Mouse (Mus musculus) spleen, adult 2 months (tissue): ENCODE measurements around the gene Psmf1. TPM values are rescaled to one million over a fixed set of nuclear protein-coding genes. Genes with fewer than 3 reads are reported as not detected.

Source experiments
- DNase-seq, 2 experiments: peaks; one replicate each; pipeline versions ENCODE4 v3.0.0 to v3.0.0-alpha.2; 2012 to 2021; ENCODE audit warnings: low spot score in 2 of 2, low read depth in 1 of 2
- H3K27ac ChIP-seq: fragments of 200-500 bp; 2 replicates; pipeline ENCODE4 v1.5.1; 2012; ENCODE audit warnings: low read length, inconsistent platforms; ENCODE audit not compliant: insufficient read depth
- H3K27me3 ChIP-seq: fragments of 200-500 bp; 2 replicates; pipeline ENCODE4 v1.6.1; 2012; ENCODE audit warnings: mild to moderate bottlenecking, moderate library complexity, low read length, inconsistent platforms; ENCODE audit not compliant: control insufficient read depth, insufficient read depth
- H3K36me3 ChIP-seq: fragments of 200-500 bp; 2 replicates; pipeline ENCODE4 v1.6.1; 2012; ENCODE audit warnings: mild to moderate bottlenecking, low read length, inconsistent platforms; ENCODE audit not compliant: control insufficient read depth, insufficient read depth
- H3K4me1 ChIP-seq: fragments of 200-500 bp; 2 replicates; pipeline ENCODE4 v1.6.1; 2011; ENCODE audit warnings: inconsistent platforms; ENCODE audit not compliant: control insufficient read depth, insufficient read depth, insufficient read length
- H3K4me3 ChIP-seq: fragments of 200-500 bp; 2 replicates; pipeline ENCODE4 v1.5.1; 2011; ENCODE audit warnings: mild to moderate bottlenecking, inconsistent platforms; ENCODE audit not compliant: insufficient read depth, insufficient read length; ENCODE audit errors: extremely low read depth
- CTCF ChIP-seq: fragments of 200-500 bp; IDR thresholded peaks from 2 replicates; pipeline ENCODE4 v1.5.1; 2011; ENCODE audit warnings: mild to moderate bottlenecking, inconsistent platforms; ENCODE audit not compliant: insufficient read depth, insufficient read length, insufficient replicate concordance; ENCODE audit errors: extremely low read depth
- POLR2A ChIP-seq: fragments of 200-500 bp; IDR thresholded peaks from 2 replicates; pipeline ENCODE4 v1.6.1; 2011; ENCODE audit warnings: low read depth, low read length, inconsistent platforms
- WGBS: fragments of 180-500 bp; shearing (Covaris S2); methylation state at CpG from one replicate; pipeline ENCODE4 v1.1.7; 2018; 5-methylcytosine and 5-hydroxymethylcytosine counted together
- polyA plus RNA-seq: library from polyadenylated mRNA; depleted of rRNA; stranded (reverse); fragments of >200 nt; gene quantifications from 2 replicates; pipeline ENCODE4 v1.2.3, GENCODE M21; 2012

Psmf1 gene
- polyA plus RNA-seq, 1 experiment, result 39.5 TPM

- H3K4me3 ChIP-seq, result no peak overlapping the region
- no peak overlapping the region for H3K27ac ChIP-seq
- no peaks in the 10 kb centered on the region for H3K36me3 ChIP-seq
- peaks cover 12% of the 10 kb centered on the region for H3K27me3 ChIP-seq
- TF ChIP-seq CTCF, result no peak
- TF ChIP-seq POLR2A, result no peak
- peaks cover 5% of the 10 kb centered on the region for H3K4me1 ChIP-seq
- WGBS, result 10% methylated on average over 17 of the region's 17 CpGs
- DNase-seq, result no peak
Measured at GRCm38 (mm10) chr2:151702851-151703190, 41.2 kb downstream of the Psmf1 start.

GRCm38 (mm10) chr2:151702146-151702850, 41.7 kb downstream of the Psmf1 start:
- peak in 1 of 2 experiments; percentile 4 for DNase-seq
- Histone ChIP-seq H3K4me1 (peaks cover 5% of the 10 kb centered on the region), H3K27ac (no peak overlapping the region), H3K36me3 (no peaks in the 10 kb centered on the region), H3K27me3 (peaks cover 12% of the 10 kb centered on the region), H3K4me3 (peak overlapping the region; percentile 35; the same call in 1 of the 2 replicates)
- TF ChIP-seq POLR2A (no peak), CTCF (no peak)
- WGBS, result 1% methylated on average over 96 of the region's 97 CpGs

DNA sequence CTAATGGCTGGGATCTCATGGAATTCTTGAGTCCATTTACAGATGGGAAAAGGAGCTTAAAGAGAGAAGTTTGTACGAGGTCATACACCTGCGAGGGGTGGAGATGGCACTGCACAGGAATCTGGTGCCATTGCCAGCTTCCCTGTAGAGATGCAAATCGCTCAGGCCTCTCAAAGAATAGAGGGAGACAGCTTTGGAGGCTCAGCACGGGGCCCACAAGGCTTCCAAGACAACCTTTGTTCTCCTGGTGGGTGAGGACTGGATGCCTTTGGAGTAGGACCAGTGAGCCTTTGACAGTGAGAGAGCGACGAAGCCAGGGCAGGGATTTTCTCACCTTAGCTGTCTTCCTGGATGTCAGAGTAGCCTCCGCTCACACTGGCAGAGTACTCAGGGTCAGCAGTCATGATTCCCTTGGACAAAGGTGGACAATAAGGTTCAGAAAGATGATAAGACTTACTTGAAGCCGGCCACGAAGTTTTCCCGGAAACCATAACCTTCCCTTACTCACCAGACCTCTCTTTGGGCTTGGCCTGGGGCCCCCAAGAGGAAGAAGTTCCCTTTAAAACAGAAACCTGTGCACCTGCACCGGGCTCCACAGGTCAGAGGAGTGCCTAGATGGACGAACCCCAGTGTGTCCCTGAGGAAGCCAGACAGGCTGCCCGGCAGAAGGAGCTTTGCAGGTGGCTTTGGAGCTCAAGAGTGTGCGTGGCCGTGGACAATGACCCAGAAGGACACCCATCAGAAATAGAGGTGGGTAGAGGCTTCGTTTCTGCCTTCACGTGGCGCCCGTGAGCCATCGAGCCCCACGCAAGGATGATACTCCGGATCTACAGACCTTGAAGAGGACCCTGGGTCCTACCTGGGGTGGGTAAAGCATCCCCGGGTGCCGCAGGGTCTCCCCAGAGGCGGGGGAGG, 42.5 kb downstream of the Psmf1 start, which contains the start of gene Tmem74b:
Gene Tmem74b (plus strand): TSS at position 778 of the 915 bp plus-strand sequence.
- TF ChIP-seq CTCF (no peak), POLR2A (no peak)
- no peak for DNase-seq
- no peaks in the 10 kb centered on the region for H3K36me3 ChIP-seq
- 12% methylated on average over 25 of the region's 25 CpGs for WGBS
- peaks cover 5% of the 10 kb centered on the region for H3K4me1 ChIP-seq
- H3K27me3 ChIP-seq, result peaks cover 12% of the 10 kb centered on the region
- H3K27ac ChIP-seq, result no peak within 1 kb of the TSS
- H3K4me3 ChIP-seq, result peak within 1 kb of the TSS; percentile 35; the same call in 1 of the 2 replicates

- 87% methylated on average over 4 of the region's 4 CpGs for WGBS
- H3K27ac ChIP-seq, result no peak overlapping the region
- no peaks in the 10 kb centered on the region for H3K4me1 ChIP-seq
- TF ChIP-seq POLR2A (no peak), CTCF (no peak)
- H3K4me3 ChIP-seq, result no peak overlapping the region
- no peaks in the 10 kb centered on the region for H3K36me3 ChIP-seq
- no peaks in the 10 kb centered on the region for H3K27me3 ChIP-seq
- no peak for DNase-seq
Measured at GRCm38 (mm10) chr2:151682976-151683375, 61.0 kb downstream of the Psmf1 start.

- H3K27ac ChIP-seq, result no peak overlapping the region
- H3K36me3 ChIP-seq, result no peaks in the 10 kb centered on the region
- no peak for DNase-seq
- no peaks in the 10 kb centered on the region for H3K27me3 ChIP-seq
- no peak overlapping the region for H3K4me3 ChIP-seq
- WGBS, result 63% methylated on average over 3 of the region's 3 CpGs
- H3K4me1 ChIP-seq, result no peaks in the 10 kb centered on the region
- TF ChIP-seq POLR2A (no peak), CTCF (no peak; the same call in 1 of the 2 replicates)
Measured at GRCm38 (mm10) chr2:151682357-151682756, 61.6 kb downstream of the Psmf1 start.

DNA sequence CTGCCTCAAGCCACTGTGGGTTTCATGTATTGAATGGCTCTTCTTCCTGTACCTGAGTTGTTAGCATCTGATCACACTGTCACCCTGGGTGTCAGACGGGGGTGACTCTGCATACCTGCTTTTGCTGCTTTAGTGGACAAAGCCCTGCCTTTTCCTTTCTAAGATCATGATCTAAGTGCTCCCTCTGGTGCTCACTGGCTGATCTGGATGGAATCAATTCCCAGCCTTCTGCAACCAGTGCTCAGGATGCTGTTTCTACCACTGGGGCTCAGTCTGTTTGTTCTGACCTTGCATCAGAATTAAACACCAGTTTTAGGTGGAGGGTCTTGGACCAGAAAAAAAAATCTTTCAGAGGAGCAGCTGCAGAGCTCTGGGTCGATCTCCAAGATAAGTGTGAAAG, 67.8 kb downstream of the Psmf1 start:
- DNase-seq, result no peak
- Histone ChIP-seq H3K27ac (no peak overlapping the region), H3K36me3 (no peaks in the 10 kb centered on the region), H3K27me3 (no peaks in the 10 kb centered on the region), H3K4me3 (no peak overlapping the region), H3K4me1 (no peaks in the 10 kb centered on the region)
- WGBS, result 59% methylated on average over 2 of the region's 2 CpGs
- TF ChIP-seq POLR2A, result no peak
- no peak for TF ChIP-seq CTCF

GRCm38 (mm10) chr2:151670968-151671329, 73.0 kb downstream of the Psmf1 start:
- Histone ChIP-seq H3K4me3 (no peak overlapping the region), H3K36me3 (no peaks in the 10 kb centered on the region), H3K27ac (no peak overlapping the region), H3K27me3 (peaks cover 3% of the 10 kb centered on the region; the same call in 1 of the 2 replicates), H3K4me1 (no peaks in the 10 kb centered on the region; the same call in 1 of the 2 replicates)
- DNase-seq, result no peak
- TF ChIP-seq POLR2A (no peak), CTCF (no peak)
- WGBS, result 67% methylated on average over 1 of the region's 1 CpGs
